Mouse (Mus musculus): ENCODE data around the gene Akap17b.
"Not testable (repeated sequence)": the region's sequence is repeated elsewhere in the genome, so short reads cannot be mapped to it uniquely, and the experiment has no call there.

Akap17b gene

DNA sequence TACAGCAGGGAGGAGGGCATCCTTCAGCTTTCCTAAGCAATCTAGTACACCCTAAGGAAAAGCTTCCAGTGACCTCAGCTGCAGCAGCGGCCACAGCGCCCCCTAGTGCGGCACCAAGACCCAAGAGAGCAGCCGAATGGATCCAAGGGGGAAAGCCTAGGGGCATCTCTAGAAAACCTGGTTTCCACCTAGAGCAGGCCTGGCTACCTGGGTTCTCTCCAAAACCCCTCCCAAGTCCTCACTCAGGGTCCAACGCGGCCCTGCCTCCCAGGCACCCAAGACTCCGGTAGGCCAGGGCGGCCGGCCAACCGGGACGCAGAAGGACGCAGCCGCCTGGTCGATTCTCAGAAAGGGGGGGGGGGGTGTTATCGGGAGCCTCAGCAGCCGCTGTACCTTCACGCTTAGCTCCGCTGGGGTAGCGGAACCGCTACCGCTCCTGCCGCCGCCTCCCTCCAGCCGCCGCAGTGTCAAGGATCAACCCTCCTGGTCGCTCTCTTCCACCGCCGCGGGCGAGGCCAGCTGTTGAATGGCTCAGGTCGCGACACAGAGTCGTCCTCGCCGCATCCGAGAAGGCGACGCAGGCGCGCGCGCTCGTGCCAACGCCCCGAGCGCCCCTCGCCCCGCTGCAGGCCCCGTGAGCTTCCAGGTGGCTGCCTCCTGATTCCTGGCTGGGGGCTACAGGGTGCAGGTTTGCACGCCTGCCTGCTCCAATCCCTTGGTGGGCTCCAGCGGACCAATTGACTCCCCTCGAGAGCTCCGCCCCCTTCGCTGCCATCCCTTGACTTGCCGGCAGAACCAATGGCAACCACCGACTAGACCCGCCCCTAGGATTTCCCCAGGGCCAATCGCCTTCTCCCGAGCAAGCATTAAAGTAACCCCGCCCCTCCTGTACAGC, at the start of gene Akap17b:
Gene Akap17b, minus strand, starts transcription at position 739 of the 895 bp plus-strand sequence.
- DNase-seq, result peak; percentile 80

- no peak for DNase-seq
Observed at GRCm38 (mm10) chrX:36691365-36691764, 46.2 kb upstream of the Akap17b start.

GRCm38 (mm10) chrX:36689655-36690054, 44.5 kb upstream of the Akap17b start:
- no peak for DNase-seq

DNA sequence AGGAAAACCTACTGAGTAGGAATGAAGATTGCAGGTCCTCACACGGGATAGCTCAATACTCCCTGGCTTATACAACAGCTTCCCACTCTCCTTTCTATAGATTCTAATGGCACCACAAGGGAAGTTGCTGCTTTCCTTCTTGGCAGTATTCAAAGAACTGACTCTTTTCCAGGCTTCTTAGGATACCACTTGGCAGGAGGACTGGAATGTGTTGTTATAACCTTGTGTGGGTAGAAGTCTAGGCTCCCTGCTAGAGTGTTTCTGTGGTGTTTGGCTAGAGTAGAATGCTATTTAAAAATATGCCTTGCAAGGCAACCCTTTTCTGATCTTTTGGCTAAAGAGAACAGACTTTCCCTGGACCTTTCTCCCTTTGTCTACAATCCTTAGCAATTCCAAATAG, 31.6 kb upstream of the Akap17b start:
- DNase-seq, result no peak

DNA sequence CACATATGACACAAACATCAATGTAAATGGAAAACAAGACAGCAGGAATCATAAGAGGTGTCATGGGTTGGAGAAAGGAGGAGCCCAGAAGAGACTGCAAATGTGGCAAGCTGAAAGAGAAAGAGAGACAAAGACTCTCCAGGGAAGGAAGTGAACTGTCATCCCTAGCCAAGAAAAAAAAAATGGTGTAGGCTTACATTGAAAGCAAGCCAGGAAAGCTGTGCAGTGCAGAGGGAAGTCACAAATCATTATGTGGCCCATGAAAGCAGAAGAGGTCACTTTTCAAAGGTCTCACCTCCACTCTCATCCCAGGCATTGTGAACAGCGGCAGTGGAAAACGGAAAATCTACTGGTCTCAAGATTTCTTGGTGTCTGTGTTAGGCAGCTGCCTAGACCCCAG, 27.5 kb upstream of the Akap17b start:
- no peak for DNase-seq

GRCm38 (mm10) chrX:36640046-36640445, 5.1 kb downstream of the Akap17b start:
- DNase-seq, result peak; percentile 8

- DNase-seq, result no peak
Observed at GRCm38 (mm10) chrX:36630771-36631170, 14.4 kb downstream of the Akap17b start.

DNA sequence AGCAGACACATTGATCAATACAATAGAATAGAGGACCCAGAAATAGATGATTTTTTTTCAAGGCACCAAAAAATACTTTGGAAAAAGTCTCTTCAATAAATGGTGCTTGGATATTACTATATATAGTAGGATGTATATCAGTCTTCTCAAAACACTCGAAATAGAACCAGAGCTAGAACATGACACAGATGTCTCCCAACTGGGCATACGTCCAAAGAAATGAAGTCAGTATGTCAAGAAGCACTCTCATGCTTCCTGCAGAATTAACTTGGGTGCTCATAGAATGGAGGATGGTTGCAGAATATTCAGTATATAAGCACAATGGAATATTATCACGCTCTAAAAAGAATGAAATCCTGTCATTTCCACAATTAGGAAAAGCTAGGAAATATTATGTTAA, 17.1 kb downstream of the Akap17b start:
- DNase-seq, result no peak

DNA sequence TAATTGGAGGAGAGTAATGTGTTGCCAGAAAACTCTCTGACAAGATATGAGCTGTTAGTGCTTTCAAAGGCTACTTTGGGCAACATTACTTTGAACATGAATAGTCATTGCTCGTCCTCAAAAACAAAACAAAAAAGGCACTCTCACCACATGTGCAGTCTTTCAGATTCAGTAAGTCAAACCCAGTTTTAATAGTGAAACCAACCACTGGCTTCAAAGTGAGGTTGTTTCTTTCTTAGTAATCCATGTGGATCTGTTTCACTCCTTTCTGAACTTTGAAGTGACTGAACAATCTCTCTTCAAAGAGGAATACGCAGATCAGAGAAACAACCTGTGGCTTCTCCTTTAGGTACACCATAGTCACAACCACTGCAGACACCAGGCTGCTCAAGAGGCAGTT, 36.1 kb downstream of the Akap17b start:
- DNase-seq, result no peak

DNA sequence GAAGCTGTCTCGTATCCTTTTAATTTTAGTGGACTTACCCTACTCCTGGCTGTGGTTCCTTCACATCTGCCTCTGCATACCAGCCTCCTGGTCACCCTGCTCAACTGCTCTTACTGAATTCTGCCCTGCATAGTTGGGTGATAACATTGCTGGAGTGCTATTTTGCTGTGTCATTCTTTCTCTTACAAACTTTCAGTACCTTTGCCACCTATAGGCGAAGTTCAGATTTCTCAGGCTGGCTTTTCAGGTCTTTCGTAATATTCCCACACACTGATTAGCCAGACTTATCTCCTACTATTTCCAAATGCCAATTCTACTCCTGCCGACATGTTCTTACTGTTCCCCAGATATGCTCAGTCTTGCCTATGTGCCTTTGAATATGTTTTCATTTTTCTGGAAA, 41.2 kb downstream of the Akap17b start:
- DNase-seq, result no peak

- DNase-seq, result no peak
Observed at GRCm38 (mm10) chrX:36602926-36603325, 42.3 kb downstream of the Akap17b start.

- no peak for DNase-seq
Observed at GRCm38 (mm10) chrX:36600066-36600465, 45.1 kb downstream of the Akap17b start.

- no peak for DNase-seq
Observed at GRCm38 (mm10) chrX:36599656-36600055, 45.5 kb downstream of the Akap17b start.

DNA sequence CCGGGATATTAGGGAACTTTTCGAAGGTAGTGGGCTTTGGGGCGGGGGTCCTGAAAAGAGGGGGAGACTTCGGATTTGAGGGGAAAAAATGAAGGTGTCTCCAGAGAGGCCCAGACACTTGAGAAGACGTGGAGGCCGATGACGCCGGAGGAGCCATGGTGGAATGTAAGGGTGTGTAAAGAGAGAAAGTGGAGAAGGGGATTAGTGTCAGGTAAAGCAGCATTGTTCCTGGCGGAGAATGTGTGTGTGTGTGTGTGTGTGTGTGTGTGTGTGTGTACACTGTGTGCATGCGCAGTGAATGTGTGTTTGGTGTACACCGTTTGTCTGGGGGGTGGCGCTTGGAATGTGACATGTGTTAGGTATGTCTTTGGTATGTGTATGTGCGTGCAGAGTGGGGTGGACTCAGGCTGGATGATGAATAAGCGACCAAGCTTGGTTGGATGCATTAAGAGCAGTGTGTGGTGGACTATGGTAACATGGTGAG, 46.3 kb downstream of the Akap17b start:
- DNase-seq, result peak; percentile 13

GRCm38 (mm10) chrX:36598390-36598810, 46.8 kb downstream of the Akap17b start:
- DNase-seq, result no peak

- DNase-seq, result peak; percentile 78
Observed at GRCm38 (mm10) chrX:36597707-36598389, 47.3 kb downstream of the Akap17b start, which contains the start of gene Pgrmc1. Gene Pgrmc1 (plus strand): TSS chrX:36598206.

GRCm38 (mm10) chrX:36596483-36597120, 48.6 kb downstream of the Akap17b start:
- not testable (repeated sequence) for DNase-seq

GRCm38 (mm10) chrX:36595247-36595646, 49.9 kb downstream of the Akap17b start:
- DNase-seq, result no peak

GRCm38 (mm10) chrX:36591539-36591938, 53.7 kb downstream of the Akap17b start:
- DNase-seq, result no peak

DNA sequence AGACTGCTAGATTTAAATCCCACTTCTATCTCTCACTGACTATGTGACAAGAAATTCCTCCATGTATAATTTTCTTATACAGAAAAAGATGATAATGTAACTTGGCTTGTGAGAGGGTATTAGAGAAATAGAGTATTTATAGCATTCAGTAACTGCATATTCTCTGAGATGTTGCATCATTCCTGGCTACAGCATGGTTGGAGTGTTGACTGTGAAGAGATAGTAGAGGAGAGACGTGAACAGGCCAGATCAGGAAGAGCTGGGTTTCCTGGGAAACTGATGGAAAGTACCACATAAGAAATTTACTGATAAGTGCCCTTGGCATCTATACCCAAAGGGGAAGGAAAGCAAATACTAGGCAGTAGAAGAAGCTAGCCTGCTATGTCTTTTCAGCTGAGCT, 54.1 kb downstream of the Akap17b start:
- no peak for DNase-seq

GRCm38 (mm10) chrX:36590266-36590665, 54.9 kb downstream of the Akap17b start:
- no peak for DNase-seq

DNA sequence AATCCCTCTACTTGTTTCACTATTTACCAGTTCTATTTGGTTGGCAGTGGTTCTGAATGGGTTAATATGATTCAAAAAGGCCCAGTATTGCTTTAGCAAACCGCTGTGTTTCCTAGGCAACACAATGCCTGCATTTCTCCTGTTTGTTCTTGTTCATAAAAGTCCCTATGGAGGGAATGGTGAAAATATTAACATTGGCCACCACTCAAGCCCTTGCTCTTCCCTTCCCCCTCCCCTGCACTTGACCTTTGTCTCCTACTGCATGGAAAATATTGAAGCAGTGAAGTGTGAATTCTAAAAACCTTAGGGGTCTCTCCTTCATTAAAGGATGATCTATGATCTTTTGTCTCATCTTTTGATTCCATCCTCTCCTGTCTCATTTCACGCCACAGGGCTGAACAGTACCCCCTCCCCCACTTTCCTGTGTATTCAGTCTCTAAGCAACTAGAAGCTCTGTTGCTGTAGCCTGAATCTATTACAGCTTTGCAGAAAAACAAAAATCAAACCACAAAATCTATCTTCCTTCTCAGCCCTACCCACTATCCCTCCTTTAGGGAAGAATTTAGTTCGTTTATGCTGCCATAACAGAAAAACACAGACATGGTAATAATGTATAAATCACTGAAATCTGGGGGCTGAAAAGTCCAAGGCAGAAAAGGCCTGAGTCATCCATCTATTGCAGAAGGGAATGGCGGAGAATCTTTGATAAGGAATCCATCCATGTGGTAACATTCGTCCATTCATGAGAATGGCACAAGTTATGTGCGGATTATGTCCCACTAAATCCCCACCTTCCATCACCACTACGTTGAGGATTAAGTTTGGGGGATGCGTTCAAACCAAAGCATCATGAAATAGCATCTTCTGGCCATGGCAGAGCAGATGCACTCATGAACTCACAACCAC, 57.6 kb downstream of the Akap17b start:
- DNase-seq, result no peak

Measured in right cerebral cortex, postnatal 25 days (tissue).